Mouse (Mus musculus): ENCODE data around the gene Ankmy1.

Gene Ankmy1

GRCm38 (mm10) chr1:92902786-92903185 is at the start of gene Ankmy1:
Gene Ankmy1 (minus strand): TSS chr1:92902906.
- DNase-seq (ENCODE audit: extremely low read depth, low read depth) = no peak

GRCm38 (mm10) chr1:92950607-92951006 is 47.9 kb upstream of the Ankmy1 start, which contains the start of gene Gpr35:
Gene Gpr35 (plus strand): TSS chr1:92950865.
- no peak for DNase-seq (ENCODE audit: extremely low read depth, low read depth)

GRCm38 (mm10) chr1:92949426-92949825 is 46.7 kb upstream of the Ankmy1 start:
- no peak for DNase-seq (ENCODE audit: extremely low read depth, low read depth)

GRCm38 (mm10) chr1:92947966-92948365 is 45.3 kb upstream of the Ankmy1 start:
- no peak for DNase-seq (ENCODE audit: extremely low read depth, low read depth)

GRCm38 (mm10) chr1:92943219-92943989 is 40.7 kb upstream of the Ankmy1 start:
- DNase-seq (ENCODE audit: extremely low read depth, low read depth) = no peak

GRCm38 (mm10) chr1:92939746-92940145 is 37.0 kb upstream of the Ankmy1 start:
- no peak for DNase-seq (ENCODE audit: extremely low read depth, low read depth)

GRCm38 (mm10) chr1:92937797-92938196 is 35.1 kb upstream of the Ankmy1 start:
- DNase-seq (ENCODE audit: extremely low read depth, low read depth) = no peak

- no peak for DNase-seq (ENCODE audit: extremely low read depth, low read depth)
Observed at GRCm38 (mm10) chr1:92936467-92936866, 33.8 kb upstream of the Ankmy1 start.

- no peak for DNase-seq (ENCODE audit: extremely low read depth, low read depth)
Observed at GRCm38 (mm10) chr1:92935977-92936376, 33.3 kb upstream of the Ankmy1 start.

GRCm38 (mm10) chr1:92935054-92935962 is 32.6 kb upstream of the Ankmy1 start:
- DNase-seq (ENCODE audit: extremely low read depth, low read depth) = peak; percentile 85

- DNase-seq (ENCODE audit: extremely low read depth, low read depth) = peak; percentile 100
Observed at GRCm38 (mm10) chr1:92934182-92934827, 31.6 kb upstream of the Ankmy1 start, which contains the start of gene Capn10. Gene Capn10 (plus strand): TSS chr1:92934376.

- peak; percentile 71 for DNase-seq (ENCODE audit: extremely low read depth, low read depth)
Observed at GRCm38 (mm10) chr1:92933611-92934010, 30.9 kb upstream of the Ankmy1 start.

GRCm38 (mm10) chr1:92930171-92930706 is 27.5 kb upstream of the Ankmy1 start:
- DNase-seq (ENCODE audit: extremely low read depth, low read depth) = no peak

GRCm38 (mm10) chr1:92921496-92921895 is 18.8 kb upstream of the Ankmy1 start:
- DNase-seq (ENCODE audit: extremely low read depth, low read depth) = no peak

GRCm38 (mm10) chr1:92920474-92921200 is 17.9 kb upstream of the Ankmy1 start:
- DNase-seq (ENCODE audit: extremely low read depth, low read depth) = peak; percentile 72

- no peak for DNase-seq (ENCODE audit: extremely low read depth, low read depth)
Observed at GRCm38 (mm10) chr1:92919775-92920174, 17.1 kb upstream of the Ankmy1 start.

GRCm38 (mm10) chr1:92919151-92919550 is 16.4 kb upstream of the Ankmy1 start:
- DNase-seq (ENCODE audit: extremely low read depth, low read depth) = no peak

- no peak for DNase-seq (ENCODE audit: extremely low read depth, low read depth)
Observed at GRCm38 (mm10) chr1:92916725-92917124, 14.0 kb upstream of the Ankmy1 start.

- no peak for DNase-seq (ENCODE audit: extremely low read depth, low read depth)
Observed at GRCm38 (mm10) chr1:92914993-92915392, 12.3 kb upstream of the Ankmy1 start.

GRCm38 (mm10) chr1:92914239-92914638 is 11.5 kb upstream of the Ankmy1 start:
- no peak for DNase-seq (ENCODE audit: extremely low read depth, low read depth)

- DNase-seq (ENCODE audit: extremely low read depth, low read depth) = no peak
Observed at GRCm38 (mm10) chr1:92912286-92912685, 9.6 kb upstream of the Ankmy1 start.

Data from MEL-GATA-1-ER (cell line).